Mouse (Mus musculus) liver, embryonic 14.5 days (tissue): ENCODE results near the gene Hist1h2ab.

Source experiments
- CTCF ChIP-seq: IDR thresholded peaks from 2 replicates; pipeline ENCODE4 v1.5.1; 2016; ENCODE audit warnings: antibody characterized with exemption, low read depth, control low read depth
- EP300 ChIP-seq: IDR thresholded peaks from 2 replicates; pipeline ENCODE4 v1.6.1; 2016; ENCODE audit warnings: antibody characterized with exemption, low read depth

DNA sequence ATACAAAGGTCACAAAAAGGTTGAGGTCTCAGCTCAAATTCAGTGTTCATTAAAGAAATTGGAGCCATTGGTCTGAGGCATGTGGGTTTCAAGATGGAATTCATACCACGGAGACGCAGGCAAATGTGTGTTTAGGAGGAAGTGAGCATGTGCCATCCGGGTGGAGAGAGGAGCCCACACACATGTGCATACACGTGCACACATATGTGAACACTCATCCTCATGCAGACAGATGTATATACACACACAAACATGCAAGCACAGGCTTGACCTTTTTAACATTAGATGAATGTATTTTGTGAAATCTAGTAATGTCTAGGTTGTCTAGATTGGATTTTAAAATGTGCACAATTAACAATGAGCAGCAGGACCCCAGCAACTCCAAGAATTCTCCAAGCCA lies 48.7 kb upstream of the Hist1h2ab start:
- TF ChIP-seq CTCF (no peak), EP300 (no peak)
